Mouse (Mus musculus): Measurements from ENCODE around the gene Il22ra1.

- TF ChIP-seq CTCF (IDR thresholded peaks at IDR 0.05; ENCODE audit: control insufficient read depth, insufficient read depth, insufficient read length) (no peak), CEBPB (IDR thresholded peaks at IDR 0.05; ENCODE audit: low read depth) (no peak), MAX (IDR thresholded peaks at IDR 0.05) (no peak)
Measured at GRCm38 (mm10) chr4:135710392-135710791, 17.6 kb upstream of the Il22ra1 start.

Data from C2C12 (cell line).